Comparison of ENCODE assay signal across 8 mouse cellular contexts in the genomic region with DNA sequence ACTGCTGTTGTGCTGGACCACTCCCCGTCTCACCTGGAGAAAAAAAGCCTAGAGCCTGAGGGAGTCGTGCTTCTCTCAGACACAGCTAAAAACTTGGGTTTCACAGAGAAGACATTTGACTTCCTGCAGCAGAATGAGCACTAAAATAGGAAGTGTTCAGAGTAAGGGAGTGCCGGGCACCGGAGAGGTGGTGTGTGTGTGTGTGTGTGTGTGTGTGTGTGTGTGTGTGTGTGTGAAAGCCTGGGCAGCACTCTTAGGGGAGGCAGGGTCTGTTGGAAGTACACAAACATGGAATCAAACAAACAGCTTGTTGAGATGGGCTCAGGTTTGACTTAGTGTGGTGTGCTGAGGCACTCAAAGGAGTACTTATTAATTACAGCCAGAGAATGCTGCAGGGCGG. TPM values are rescaled to one million over a fixed set of nuclear protein-coding genes. Genes with fewer than 3 reads are reported as not detected.
A peak's percentile ranks its signal among the peaks of the same experiment; 100 is the strongest.
DNase-seq lines count a peak whose midpoint lies in the region; ATAC-seq and TF ChIP-seq lines count a peak whose summit lies in the region.

No protein-coding gene starts in this region.

- peak overlapping the region; percentile 78 for H3K9ac ChIP-seq in embryonic facial prominence, embryonic 14.5 days (ENCODE audit: low read depth, low read length)
- H3K9ac ChIP-seq in limb, embryonic 12.5 days (replicated peaks): no peak overlapping the region; the same call in 1 of the 2 replicates

- ATAC-seq in embryonic facial prominence, embryonic 14.5 days (ENCODE audit: low read depth): no peak
- ATAC-seq in limb, embryonic 12.5 days (ENCODE audit: insufficient number of reproducible peaks, insufficient read depth, low FRiP score, low TSS enrichment, low read depth): no peak
- peak; percentile 18; the same call in 1 of the 2 replicates for ATAC-seq in monocyte, adult 5-6 weeks (replicated peaks; ENCODE audit: insufficient number of reproducible peaks, low FRiP score, low TSS enrichment, poor library complexity, severe bottlenecking)

- peak overlapping the region; percentile 87 for H3K4me2 ChIP-seq in embryonic facial prominence, embryonic 14.5 days (ENCODE audit: low read depth, low read length)
- peak overlapping the region; percentile 80 for H3K4me2 ChIP-seq in limb, embryonic 12.5 days

- no peaks in the 10 kb centered on the region for H3K9me3 ChIP-seq in embryonic facial prominence, embryonic 14.5 days (ENCODE audit: control insufficient read depth, low read length)
- no peaks in the 10 kb centered on the region for H3K9me3 ChIP-seq in limb, embryonic 12.5 days

- no peaks in the 10 kb centered on the region for H3K4me1 ChIP-seq in kidney, adult 2 months (ENCODE audit: control insufficient read depth, insufficient read depth, low read length)
- peaks cover 10% of the 10 kb centered on the region for H3K4me1 ChIP-seq in embryonic facial prominence, embryonic 14.5 days (ENCODE audit: control insufficient read depth, insufficient read depth, low read length)
- H3K4me1 ChIP-seq in limb, embryonic 12.5 days (replicated peaks): peaks cover 21% of the 10 kb centered on the region

- TF ChIP-seq CTCF in kidney, adult 2 months (conservative IDR thresholded peaks at IDR 0.05; ENCODE audit: insufficient read depth, insufficient read length, low read depth, low read length): no peak

- peak overlapping the region; percentile 20; the same call in 1 of the 2 replicates for H3K4me3 ChIP-seq in kidney, adult 2 months (ENCODE audit: insufficient read depth, low read depth, low read length)
- H3K4me3 ChIP-seq in embryonic facial prominence, embryonic 14.5 days (ENCODE audit: low read depth, low read length): peak overlapping the region; percentile 76
- H3K4me3 ChIP-seq in limb, embryonic 12.5 days (replicated peaks): peak overlapping the region; percentile 87

- no peak for TF ChIP-seq POLR2A in kidney, adult 2 months (IDR thresholded peaks at IDR 0.05; ENCODE audit: low read depth, low read length)

- H3K27ac ChIP-seq in kidney, adult 2 months (ENCODE audit: insufficient read depth, low read depth, low read length): no peak overlapping the region
- no peak overlapping the region for H3K27ac ChIP-seq in embryonic facial prominence, embryonic 14.5 days (replicated peaks; ENCODE audit: low read depth, low read length)
- no peak overlapping the region for H3K27ac ChIP-seq in limb, embryonic 12.5 days

- WGBS in kidney, adult 2 months: 15% methylated on average over 5 of the region's 5 CpGs
- 30% methylated on average over 5 of the region's 5 CpGs for WGBS in embryonic facial prominence, embryonic 14.5 days
- 48% methylated on average over 5 of the region's 5 CpGs for WGBS in limb, embryonic 12.5 days

- DNase-seq in kidney, adult 2 months: no peak
- DNase-seq in kidney, postnatal 4 days: no peak
- DNase-seq in embryonic facial prominence, embryonic 14.5 days (ENCODE audit: low spot score): no peak
- no peak for DNase-seq in frontal cortex, postnatal 14 days (ENCODE audit: low spot score in 2 of 2)
- no peak for DNase-seq in urinary bladder, postnatal 14 days (ENCODE audit: low spot score)
- no peak for DNase-seq in embryo, embryonic 10 days (ENCODE audit: low spot score)

- no peaks in the 10 kb centered on the region for H3K36me3 ChIP-seq in kidney, adult 2 months (ENCODE audit: control insufficient read depth, insufficient read depth, low read length)
- H3K36me3 ChIP-seq in embryonic facial prominence, embryonic 14.5 days (ENCODE audit: control insufficient read depth, insufficient read depth, low read length): peaks cover 7% of the 10 kb centered on the region
- peaks cover 8% of the 10 kb centered on the region; the same call in 1 of the 2 replicates for H3K36me3 ChIP-seq in limb, embryonic 12.5 days

- no peaks in the 10 kb centered on the region for H3K27me3 ChIP-seq in kidney, adult 2 months (replicated peaks; ENCODE audit: control insufficient read depth, insufficient read depth, low read length)
- H3K27me3 ChIP-seq in embryonic facial prominence, embryonic 14.5 days (replicated peaks; ENCODE audit: control insufficient read depth, insufficient read depth, low read length): no peaks in the 10 kb centered on the region
- no peaks in the 10 kb centered on the region for H3K27me3 ChIP-seq in limb, embryonic 12.5 days

RNA-seq across cellular contexts. Expression of gene Tomm34, which starts 4.1 kb away (rescaled TPM):
- 31.0 and 34.1 TPM in 2 replicates for polyA plus RNA-seq in kidney, adult 2 months (2012; rRNA removed)
- polyA plus RNA-seq in embryonic facial prominence, embryonic 14.5 days (2014; fragmentation: Nextera tagmentation; extraction: Ambion mirVana): 53.4 and 55.8 TPM in 2 replicates
- polyA plus RNA-seq in limb, embryonic 12.5 days (2016; fragmentation: Nextera tagmentation; extraction: Ambion mirVana): 53.6 and 53.7 TPM in 2 replicates
- 38.3 to 59.3 TPM (median 43.2 TPM) in 3 replicates for total RNA-seq in monocyte, adult 5-6 weeks (2017)

RNA-seq across cellular contexts. Expression of gene Stk4, which starts 5.0 kb away (rescaled TPM):
- 10.4 and 13.0 TPM in 2 replicates for polyA plus RNA-seq in kidney, adult 2 months (2012; rRNA removed)
- 22.3 and 24.4 TPM in 2 replicates for polyA plus RNA-seq in embryonic facial prominence, embryonic 14.5 days (2014; fragmentation: Nextera tagmentation; extraction: Ambion mirVana)
- 28.2 and 29.6 TPM in 2 replicates for polyA plus RNA-seq in limb, embryonic 12.5 days (2016; fragmentation: Nextera tagmentation; extraction: Ambion mirVana)
- 304 to 378 TPM (median 341 TPM) in 3 replicates for total RNA-seq in monocyte, adult 5-6 weeks (2017)

RNA-seq across cellular contexts. Expression of gene Pabpc1l, which starts 49.8 kb away (rescaled TPM):
- 3.2 and 3.7 TPM in 2 replicates for polyA plus RNA-seq in kidney, adult 2 months (2012; rRNA removed)
- polyA plus RNA-seq in embryonic facial prominence, embryonic 14.5 days (2014; fragmentation: Nextera tagmentation; extraction: Ambion mirVana): 2.8 and 4.9 TPM in 2 replicates
- 3.1 and 3.7 TPM in 2 replicates for polyA plus RNA-seq in limb, embryonic 12.5 days (2016; fragmentation: Nextera tagmentation; extraction: Ambion mirVana)
- total RNA-seq in monocyte, adult 5-6 weeks (2017): 1.9 to 3.5 TPM in 2 of 3 replicates, not detected in the other

Comparison
In these comparisons a context has a peak if more than half of its experiments do, and no peak if none do; other contexts are left out.
1. H3K4me3 ChIP-seq: peak in every context shown above with its lines; median percentile 87 in limb, embryonic 12.5 days; 76 in embryonic facial prominence, embryonic 14.5 days; 20 in kidney, adult 2 months.